Mouse (Mus musculus): ENCODE measurements around the gene Slc12a9. TPM values are rescaled to one million over a fixed set of nuclear protein-coding genes. Genes with fewer than 3 reads are reported as not detected.
A peak's percentile ranks its signal among the peaks of the same experiment; 100 is the strongest.

The Slc12a9 gene
- polyA plus RNA-seq, 1 experiment = 21.6 TPM

DNA sequence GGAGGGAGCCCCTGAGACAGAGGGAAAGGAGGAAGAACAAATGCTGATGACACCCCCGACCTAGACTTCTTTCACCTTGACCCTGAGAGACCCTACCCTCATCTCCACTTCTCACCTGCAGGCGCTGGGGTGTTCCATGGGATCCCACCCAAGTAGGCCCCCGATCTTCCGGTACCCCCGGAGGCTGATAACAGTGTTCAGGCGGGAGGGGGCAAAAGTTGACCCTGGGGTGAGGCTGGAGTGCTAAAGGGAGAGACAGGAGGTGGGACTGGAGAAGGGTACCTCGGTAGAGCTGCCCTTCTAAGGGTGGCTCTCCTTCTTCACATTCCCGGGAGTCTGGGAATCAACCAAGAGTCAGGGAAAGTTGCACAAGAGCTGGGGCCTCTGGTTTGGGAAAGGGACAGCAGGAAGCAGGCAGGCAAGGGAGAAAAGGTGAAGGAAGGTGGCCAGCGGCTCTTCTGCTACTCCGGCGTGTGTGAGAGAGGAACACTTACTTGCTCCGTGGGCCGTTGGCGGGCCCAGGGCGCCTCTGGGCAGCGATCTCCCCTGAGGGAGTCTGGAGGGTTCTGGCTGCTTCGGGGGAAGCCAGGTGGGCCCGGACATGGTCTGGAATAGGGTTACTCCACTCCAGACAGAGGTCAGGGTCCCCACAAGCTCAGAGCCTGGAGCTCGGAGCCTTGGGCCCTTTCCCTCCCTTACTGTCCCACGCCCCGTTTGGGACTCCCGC lies 19.8 kb downstream of the Slc12a9 start:
- no peak for DNase-seq
- H3K4me3 ChIP-seq (ENCODE audit: insufficient read depth, low read depth, low read length) = peak overlapping the region; percentile 72
- 4% methylated on average over 22 of the region's 22 CpGs for WGBS
- H3K27ac ChIP-seq (ENCODE audit: insufficient read depth, low read depth, low read length) = peak overlapping the region; percentile 77
- peaks cover 9% of the 10 kb centered on the region; the same call in 1 of the 2 replicates for H3K4me1 ChIP-seq (ENCODE audit: control insufficient read depth, insufficient read depth, low read length)
- H3K27me3 ChIP-seq (replicated peaks; ENCODE audit: control insufficient read depth, insufficient read depth, low read length) = no peaks in the 10 kb centered on the region
- TF ChIP-seq POLR2A (IDR thresholded peaks at IDR 0.05; ENCODE audit: low read depth, low read length) (peak; percentile 46), CTCF (conservative IDR thresholded peaks at IDR 0.05; ENCODE audit: insufficient read depth, insufficient read length, low read depth, low read length) (no peak)
- H3K36me3 ChIP-seq (ENCODE audit: control insufficient read depth, insufficient read depth, low read length) = no peaks in the 10 kb centered on the region

DNA sequence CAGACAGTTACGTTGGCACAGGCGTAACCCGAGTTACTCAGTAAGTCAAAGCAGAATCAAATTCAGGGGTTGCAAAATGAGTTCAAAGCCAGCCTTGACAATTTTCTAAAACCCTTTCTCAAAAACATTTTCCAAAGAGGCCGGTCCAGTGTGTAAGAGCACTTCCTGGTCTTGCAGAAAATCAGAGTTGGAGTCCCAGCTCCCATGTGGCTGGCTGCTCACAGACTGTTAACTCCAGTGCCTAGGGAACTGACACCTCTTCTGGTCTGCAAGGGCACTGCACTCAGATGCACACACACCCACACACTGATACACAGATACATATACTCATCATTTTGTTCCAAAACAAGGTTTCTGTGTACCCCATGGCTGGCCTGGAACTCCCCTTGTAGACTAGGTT lies 25.0 kb downstream of the Slc12a9 start:
- no peak overlapping the region for H3K27ac ChIP-seq (ENCODE audit: insufficient read depth, low read depth, low read length)
- no peaks in the 10 kb centered on the region for H3K36me3 ChIP-seq (ENCODE audit: control insufficient read depth, insufficient read depth, low read length)

DNA sequence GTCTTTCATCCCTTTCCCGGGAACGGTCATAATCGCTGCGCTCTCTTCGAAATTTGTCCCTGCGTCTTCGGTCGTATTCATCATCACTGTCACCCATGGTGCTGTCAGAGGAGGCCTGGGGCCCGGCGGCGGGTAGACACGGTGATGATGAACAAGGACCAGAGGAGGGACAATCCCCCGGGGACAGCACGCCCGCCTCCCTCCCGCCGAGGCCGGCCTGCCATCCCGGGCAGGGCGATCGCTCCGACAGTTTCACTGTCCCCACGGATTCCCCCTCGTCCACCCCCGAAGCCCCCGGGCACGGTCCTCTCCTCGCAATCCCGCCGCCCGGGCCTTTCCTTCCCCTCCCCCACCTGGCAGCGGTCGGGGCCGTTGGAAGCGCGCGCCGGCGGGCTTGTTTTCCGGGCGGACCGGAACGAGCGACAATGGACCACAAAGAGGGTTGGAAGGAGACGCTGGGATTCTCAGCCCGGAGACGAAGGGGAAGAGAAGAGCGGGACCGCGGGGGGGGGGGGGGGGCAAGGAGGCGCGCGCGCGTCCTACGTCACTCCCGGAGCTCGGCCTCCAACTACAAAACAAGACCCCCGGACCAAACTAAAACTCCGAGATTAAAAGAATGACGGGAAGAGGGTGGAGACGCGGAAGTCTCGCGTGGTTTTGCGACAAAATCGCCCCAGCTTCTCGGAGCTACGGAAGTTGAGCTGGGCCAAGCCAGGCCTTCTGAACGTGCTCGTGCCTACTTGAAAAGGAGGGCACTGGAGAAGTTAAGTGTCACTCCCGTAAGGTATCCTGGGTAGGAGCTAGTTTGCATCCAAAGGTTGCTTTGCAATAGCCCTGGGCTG lies 26.1 kb downstream of the Slc12a9 start, which contains the start of gene Srrt:
TSS of gene Srrt (minus strand) at position 604 of the 842 bp plus-strand sequence.
- DNase-seq = peak; percentile 96
- peak; percentile 75 for TF ChIP-seq POLR2A (IDR thresholded peaks at IDR 0.05; ENCODE audit: low read depth, low read length)
- TF ChIP-seq CTCF (conservative IDR thresholded peaks at IDR 0.05; ENCODE audit: insufficient read depth, insufficient read length, low read depth, low read length) = no peak
- Histone ChIP-seq H3K4me1 (ENCODE audit: control insufficient read depth, insufficient read depth, low read length) (peaks cover 9% of the 10 kb centered on the region; the same call in 1 of the 2 replicates), H3K27me3 (replicated peaks; ENCODE audit: control insufficient read depth, insufficient read depth, low read length) (no peaks in the 10 kb centered on the region), H3K4me3 (ENCODE audit: insufficient read depth, low read depth, low read length) (peak within 1 kb of the TSS; percentile 71), H3K36me3 (ENCODE audit: control insufficient read depth, insufficient read depth, low read length) (no peaks in the 10 kb centered on the region; the same call in 1 of the 2 replicates), H3K27ac (ENCODE audit: insufficient read depth, low read depth, low read length) (peak within 1 kb of the TSS; percentile 53)
- under 1% methylated on average over 71 of the region's 72 CpGs for WGBS

More for the DNA sequence above, 25.0 kb downstream of the Slc12a9 start:
- no peaks in the 10 kb centered on the region for H3K27me3 ChIP-seq (replicated peaks; ENCODE audit: control insufficient read depth, insufficient read depth, low read length)
- H3K4me3 ChIP-seq (ENCODE audit: insufficient read depth, low read depth, low read length) = no peak overlapping the region
- TF ChIP-seq POLR2A (IDR thresholded peaks at IDR 0.05; ENCODE audit: low read depth, low read length) = no peak
- TF ChIP-seq CTCF (conservative IDR thresholded peaks at IDR 0.05; ENCODE audit: insufficient read depth, insufficient read length, low read depth, low read length) = 0 out of 2 replicates have a peak, but pooled peaks have one; percentile 6
- peaks cover 16% of the 10 kb centered on the region; the same call in 1 of the 2 replicates for H3K4me1 ChIP-seq (ENCODE audit: control insufficient read depth, insufficient read depth, low read length)
- no peak for DNase-seq
- WGBS = 94% methylated on average over 4 of the region's 4 CpGs

DNA sequence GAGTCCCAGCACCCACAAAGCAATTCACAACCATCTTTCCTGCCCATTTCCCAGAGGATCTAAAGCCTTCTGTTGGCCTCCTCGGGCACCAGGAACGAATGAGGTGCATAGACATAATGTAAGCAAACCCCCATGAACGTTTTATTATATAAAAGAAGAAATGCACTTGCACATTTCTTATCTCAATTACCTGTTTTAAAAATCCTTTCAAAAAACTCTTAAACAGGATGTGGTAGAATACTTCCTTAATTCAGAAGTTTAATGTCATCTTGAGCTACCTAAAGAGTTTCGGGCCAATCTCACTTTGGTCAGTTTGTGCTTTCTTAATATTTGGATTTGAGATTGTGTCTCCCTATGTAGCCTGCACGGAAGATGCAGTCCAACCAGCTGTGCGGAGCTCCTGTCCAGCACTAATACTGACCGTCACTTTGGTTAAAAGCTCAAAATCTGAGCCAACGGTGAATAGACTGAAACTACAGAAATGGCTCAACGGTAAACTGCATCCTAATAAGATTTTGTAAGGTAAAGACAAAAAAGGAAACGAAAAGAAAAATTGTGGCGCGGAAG lies 26.9 kb downstream of the Slc12a9 start:
- H3K27ac ChIP-seq (ENCODE audit: insufficient read depth, low read depth, low read length) = 0 out of 2 replicates have a peak overlapping the region, but pooled peaks have one; percentile 10
- TF ChIP-seq POLR2A (IDR thresholded peaks at IDR 0.05; ENCODE audit: low read depth, low read length) = no peak
- no peak for TF ChIP-seq CTCF (conservative IDR thresholded peaks at IDR 0.05; ENCODE audit: insufficient read depth, insufficient read length, low read depth, low read length)
- no peaks in the 10 kb centered on the region for H3K27me3 ChIP-seq (replicated peaks; ENCODE audit: control insufficient read depth, insufficient read depth, low read length)
- no peaks in the 10 kb centered on the region; the same call in 1 of the 2 replicates for H3K36me3 ChIP-seq (ENCODE audit: control insufficient read depth, insufficient read depth, low read length)
- H3K4me1 ChIP-seq (ENCODE audit: control insufficient read depth, insufficient read depth, low read length) = peaks cover 9% of the 10 kb centered on the region; the same call in 1 of the 2 replicates
- DNase-seq = no peak
- peak overlapping the region; percentile 71 for H3K4me3 ChIP-seq (ENCODE audit: insufficient read depth, low read depth, low read length)
- WGBS = 8% methylated on average over 12 of the region's 12 CpGs

DNA sequence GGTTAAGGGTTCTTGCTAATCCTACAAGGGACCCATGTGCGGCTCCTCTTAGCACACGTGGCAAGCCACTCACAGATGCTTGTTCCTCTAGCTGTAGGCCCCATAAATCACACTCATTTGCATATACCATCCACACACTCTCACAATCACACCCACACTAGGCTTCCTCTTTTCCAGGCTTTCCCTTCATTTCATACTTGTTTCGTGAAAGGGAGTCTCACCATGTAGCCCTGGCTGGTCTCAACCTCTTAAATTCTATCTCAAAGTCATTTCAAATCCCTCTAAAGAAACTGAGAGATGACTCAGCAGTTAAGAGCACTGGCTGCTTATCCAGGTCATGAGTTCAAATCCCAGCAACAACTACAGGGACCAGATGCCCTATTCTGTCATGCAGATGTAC lies 27.6 kb downstream of the Slc12a9 start:
- WGBS = 46% methylated on average over 3 of the region's 3 CpGs
- no peak overlapping the region for H3K4me3 ChIP-seq (ENCODE audit: insufficient read depth, low read depth, low read length)
- no peak overlapping the region for H3K27ac ChIP-seq (ENCODE audit: insufficient read depth, low read depth, low read length)
- H3K27me3 ChIP-seq (replicated peaks; ENCODE audit: control insufficient read depth, insufficient read depth, low read length) = no peaks in the 10 kb centered on the region
- no peaks in the 10 kb centered on the region; the same call in 1 of the 2 replicates for H3K36me3 ChIP-seq (ENCODE audit: control insufficient read depth, insufficient read depth, low read length)
- H3K4me1 ChIP-seq (ENCODE audit: control insufficient read depth, insufficient read depth, low read length) = peaks cover 9% of the 10 kb centered on the region; the same call in 1 of the 2 replicates
- TF ChIP-seq CTCF (conservative IDR thresholded peaks at IDR 0.05; ENCODE audit: insufficient read depth, insufficient read length, low read depth, low read length) (no peak), POLR2A (IDR thresholded peaks at IDR 0.05; ENCODE audit: low read depth, low read length) (no peak)
- no peak for DNase-seq

DNA sequence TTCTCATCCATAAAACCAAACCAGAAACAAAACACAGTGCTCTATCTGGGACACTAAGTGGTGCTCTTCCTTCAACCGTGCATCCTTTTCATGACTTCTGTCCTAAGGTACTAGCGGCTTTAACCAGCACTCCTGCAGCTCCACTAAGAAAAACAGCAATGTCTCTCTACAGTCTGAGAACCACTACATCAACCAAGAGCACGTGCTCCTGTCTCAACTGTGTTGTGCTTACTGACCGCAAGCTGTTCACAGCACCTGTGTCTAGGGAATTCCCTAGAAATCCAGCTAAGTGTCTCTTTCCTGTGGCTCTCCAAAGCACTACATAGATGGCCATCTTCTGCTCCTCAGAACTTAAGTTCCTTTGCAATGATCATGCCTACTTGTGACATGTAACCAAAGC lies 28.6 kb downstream of the Slc12a9 start:
- 43% methylated on average over 4 of the region's 4 CpGs for WGBS
- Histone ChIP-seq H3K36me3 (ENCODE audit: control insufficient read depth, insufficient read depth, low read length) (peaks cover 5% of the 10 kb centered on the region), H3K27me3 (replicated peaks; ENCODE audit: control insufficient read depth, insufficient read depth, low read length) (no peaks in the 10 kb centered on the region), H3K4me3 (ENCODE audit: insufficient read depth, low read depth, low read length) (no peak overlapping the region), H3K4me1 (ENCODE audit: control insufficient read depth, insufficient read depth, low read length) (peaks cover 9% of the 10 kb centered on the region; the same call in 1 of the 2 replicates), H3K27ac (ENCODE audit: insufficient read depth, low read depth, low read length) (no peak overlapping the region)
- DNase-seq = no peak
- TF ChIP-seq CTCF (conservative IDR thresholded peaks at IDR 0.05; ENCODE audit: insufficient read depth, insufficient read length, low read depth, low read length) (no peak), POLR2A (IDR thresholded peaks at IDR 0.05; ENCODE audit: low read depth, low read length) (no peak)
